Mouse (Mus musculus): Measurements from ENCODE around the gene Med25. TPM values are rescaled to one million over a fixed set of nuclear protein-coding genes. Genes with fewer than 3 reads are reported as not detected.

The Med25 gene
- polyA plus RNA-seq, 1 experiment from 2014 or later, result 35.6 TPM

DNA sequence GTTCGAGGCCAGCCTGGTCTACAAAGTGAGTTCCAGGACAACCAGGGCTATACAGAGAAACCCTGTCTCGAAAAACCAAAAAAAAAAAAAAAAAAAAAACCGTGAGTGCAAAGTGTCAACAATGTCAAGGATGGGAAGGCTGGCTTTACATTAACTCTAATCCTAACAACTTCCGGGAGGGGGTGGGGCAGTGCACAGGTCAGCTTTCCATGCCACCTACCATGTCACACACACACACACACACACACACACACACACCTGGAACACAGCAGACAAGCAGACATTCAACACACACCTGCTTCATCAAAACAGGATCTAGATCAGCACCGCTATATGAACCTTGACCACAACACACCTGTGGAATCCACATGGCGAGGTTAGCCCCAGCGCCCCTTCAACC is 2.3 kb downstream of the Med25 start:
- 72% methylated on average over 6 of the region's 7 CpGs for WGBS (ENCODE audit: insufficient replicate concordance)
- no peak overlapping the region for H3K27ac ChIP-seq (ENCODE audit: low read depth)
- no peak overlapping the region for H3K4me3 ChIP-seq (ENCODE audit: low read depth, low read length)
- ATAC-seq (no peak), DNase-seq (no peak)
- no peak overlapping the region for H3K9ac ChIP-seq (replicated peaks)
- no peaks in the 10 kb centered on the region for H3K27me3 ChIP-seq (ENCODE audit: insufficient read depth, low read length)
- H3K9me3 ChIP-seq (ENCODE audit: low read length), result no peaks in the 10 kb centered on the region
- H3K4me2 ChIP-seq (ENCODE audit: low read depth, low read length), result 0 out of 2 replicates have a peak overlapping the region, but pooled peaks have one; percentile 95
- H3K36me3 ChIP-seq (replicated peaks; ENCODE audit: insufficient read depth, low read length), result peaks cover 8% of the 10 kb centered on the region
- TF ChIP-seq CTCF (IDR thresholded peaks at IDR 0.05; ENCODE audit: low read depth) (no peak), EP300 (IDR thresholded peaks at IDR 0.05; ENCODE audit: low read depth) (no peak)
- peaks cover 22% of the 10 kb centered on the region for H3K4me1 ChIP-seq (ENCODE audit: insufficient read depth)

DNA sequence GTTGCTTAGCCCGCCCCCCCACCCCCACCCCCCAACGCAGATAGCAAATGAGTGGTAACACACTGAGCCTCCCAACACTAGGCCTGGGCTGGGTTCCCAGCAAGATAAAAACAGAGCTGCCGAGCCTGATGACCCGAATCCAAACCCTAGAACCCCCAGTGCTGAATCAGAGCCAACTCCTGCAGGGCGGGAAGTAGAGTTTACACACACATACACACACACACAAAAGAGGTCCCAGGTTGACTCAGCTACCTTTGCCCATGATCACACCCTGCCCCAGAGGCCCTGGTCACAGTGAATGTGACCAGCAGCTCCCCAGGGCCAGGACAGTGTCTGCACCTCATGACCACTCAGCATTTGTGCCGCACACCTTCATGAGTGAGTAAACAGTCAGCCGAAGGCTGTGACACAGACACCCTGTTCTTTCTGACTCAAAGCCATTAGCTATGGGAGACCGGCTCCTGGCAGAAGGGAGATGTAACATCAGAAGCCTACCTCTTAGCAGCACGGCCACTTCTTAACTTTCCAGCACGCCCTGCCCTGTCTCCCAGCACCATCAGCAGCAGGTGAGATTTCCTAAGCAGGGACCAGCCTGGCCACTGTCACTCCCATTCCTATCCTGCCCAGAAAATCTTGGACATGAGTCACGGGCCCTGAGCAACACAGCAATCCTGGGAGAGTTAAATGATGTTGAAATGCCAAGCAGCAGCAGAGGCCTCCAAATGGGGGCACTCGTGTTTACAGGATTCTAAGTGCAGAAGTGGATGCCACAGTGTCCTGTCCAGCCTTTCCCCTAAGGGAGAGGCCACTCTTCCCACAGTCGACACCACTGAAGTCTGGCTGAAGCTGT is 4.0 kb downstream of the Med25 start:
- 62% methylated on average over 13 of the region's 13 CpGs for WGBS (ENCODE audit: insufficient replicate concordance)
- peaks cover 22% of the 10 kb centered on the region for H3K4me1 ChIP-seq (ENCODE audit: insufficient read depth)
- peaks cover 21% of the 10 kb centered on the region for H3K36me3 ChIP-seq (replicated peaks; ENCODE audit: insufficient read depth, low read length)
- ATAC-seq, result no peak
- no peak for TF ChIP-seq EP300 (IDR thresholded peaks at IDR 0.05; ENCODE audit: low read depth)
- no peak for TF ChIP-seq CTCF (IDR thresholded peaks at IDR 0.05; ENCODE audit: low read depth)
- no peak overlapping the region for H3K9ac ChIP-seq (replicated peaks)
- H3K9me3 ChIP-seq (ENCODE audit: low read length), result no peaks in the 10 kb centered on the region
- peak overlapping the region; percentile 50; the same call in 1 of the 2 replicates for H3K27ac ChIP-seq (ENCODE audit: low read depth)
- no peak overlapping the region for H3K4me2 ChIP-seq (ENCODE audit: low read depth, low read length)
- no peaks in the 10 kb centered on the region for H3K27me3 ChIP-seq (ENCODE audit: insufficient read depth, low read length)
- no peak for DNase-seq
- H3K4me3 ChIP-seq (ENCODE audit: low read depth, low read length), result no peak overlapping the region

DNA sequence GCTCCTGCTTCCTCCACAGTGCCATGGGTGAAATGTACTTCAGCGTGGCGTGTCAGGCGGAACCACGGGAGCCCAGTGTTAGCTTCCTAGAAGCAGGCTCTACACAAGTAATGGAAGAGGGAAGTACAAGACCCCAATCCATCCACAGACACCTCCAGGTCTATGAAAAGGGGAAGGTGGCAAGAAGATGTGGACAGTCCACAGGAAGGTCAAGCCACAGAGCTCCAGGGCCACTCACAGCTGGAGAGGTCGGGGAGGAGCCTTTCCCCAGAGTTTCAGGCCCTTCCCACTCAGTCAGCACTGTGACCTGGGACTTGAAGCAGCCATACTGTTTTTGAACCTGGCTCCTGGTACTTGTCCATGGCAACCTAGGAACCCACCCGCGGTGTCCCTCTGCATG is 5.5 kb downstream of the Med25 start:
- ATAC-seq, result no peak
- Histone ChIP-seq H3K4me3 (ENCODE audit: low read depth, low read length) (no peak overlapping the region), H3K27ac (ENCODE audit: low read depth) (no peak overlapping the region), H3K9me3 (ENCODE audit: low read length) (no peaks in the 10 kb centered on the region), H3K27me3 (ENCODE audit: insufficient read depth, low read length) (no peaks in the 10 kb centered on the region), H3K4me2 (ENCODE audit: low read depth, low read length) (no peak overlapping the region), H3K36me3 (replicated peaks; ENCODE audit: insufficient read depth, low read length) (peaks cover 32% of the 10 kb centered on the region), H3K9ac (replicated peaks) (no peak overlapping the region), H3K4me1 (ENCODE audit: insufficient read depth) (peaks cover 22% of the 10 kb centered on the region)
- 71% methylated on average over 7 of the region's 7 CpGs for WGBS (ENCODE audit: insufficient replicate concordance)
- no peak for DNase-seq
- TF ChIP-seq EP300 (IDR thresholded peaks at IDR 0.05; ENCODE audit: low read depth) (no peak), CTCF (IDR thresholded peaks at IDR 0.05; ENCODE audit: low read depth) (no peak)

DNA sequence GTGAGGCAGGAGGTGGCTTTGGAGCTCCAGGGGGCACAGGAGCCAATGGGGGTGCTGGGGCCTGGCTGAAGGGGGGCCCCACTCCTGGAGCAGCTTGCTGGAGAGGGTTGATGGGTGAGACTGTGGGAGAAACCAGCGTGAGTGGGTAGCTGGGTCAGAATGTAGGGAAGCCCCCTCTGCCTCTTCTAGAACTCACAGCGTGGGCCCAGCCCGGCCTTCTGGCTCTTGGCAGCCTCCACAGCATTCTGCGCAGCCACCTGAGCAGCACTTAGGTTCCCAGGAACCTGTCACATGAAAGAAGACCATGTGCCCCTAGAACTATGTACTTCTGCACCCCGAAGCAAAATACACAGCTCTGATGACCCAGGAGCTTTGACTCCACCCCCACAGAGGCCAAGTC is 7.9 kb downstream of the Med25 start:
- Histone ChIP-seq H3K4me2 (ENCODE audit: low read depth, low read length) (no peak overlapping the region), H3K4me3 (ENCODE audit: low read depth, low read length) (no peak overlapping the region), H3K27me3 (ENCODE audit: insufficient read depth, low read length) (no peaks in the 10 kb centered on the region), H3K9me3 (ENCODE audit: low read length) (no peaks in the 10 kb centered on the region), H3K27ac (ENCODE audit: low read depth) (no peak overlapping the region), H3K9ac (replicated peaks) (no peak overlapping the region), H3K36me3 (replicated peaks; ENCODE audit: insufficient read depth, low read length) (peaks cover 48% of the 10 kb centered on the region), H3K4me1 (ENCODE audit: insufficient read depth) (peaks cover 8% of the 10 kb centered on the region)
- TF ChIP-seq CTCF (IDR thresholded peaks at IDR 0.05; ENCODE audit: low read depth) (no peak), EP300 (IDR thresholded peaks at IDR 0.05; ENCODE audit: low read depth) (no peak)
- WGBS (ENCODE audit: insufficient replicate concordance), result 80% methylated on average over 5 of the region's 5 CpGs
- no peak for ATAC-seq
- no peak for DNase-seq

DNA sequence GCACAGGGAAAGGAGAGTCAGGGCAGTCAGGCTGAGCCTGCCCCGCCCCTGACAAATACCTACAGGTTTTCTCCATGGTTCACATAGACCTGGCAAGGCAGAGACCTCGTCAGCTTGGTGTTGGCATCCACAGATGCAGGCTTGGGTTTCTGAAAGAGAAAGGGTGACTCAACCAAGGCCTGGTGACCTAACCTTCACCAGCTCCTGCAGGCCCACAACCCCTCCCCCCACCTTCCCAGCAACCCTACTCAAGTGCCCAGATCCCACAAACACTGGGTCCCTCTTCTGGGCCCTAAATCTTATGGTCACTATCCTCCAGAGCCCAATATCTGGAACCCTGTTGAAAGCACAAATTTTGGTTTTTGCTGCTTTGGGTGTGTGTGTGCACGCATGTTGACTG is 9.5 kb downstream of the Med25 start:
- H3K36me3 ChIP-seq (replicated peaks; ENCODE audit: insufficient read depth, low read length), result peaks cover 50% of the 10 kb centered on the region
- no peak for ATAC-seq
- H3K4me3 ChIP-seq (ENCODE audit: low read depth, low read length), result no peak overlapping the region
- no peak overlapping the region for H3K4me2 ChIP-seq (ENCODE audit: low read depth, low read length)
- H3K27ac ChIP-seq (ENCODE audit: low read depth), result no peak overlapping the region
- H3K9ac ChIP-seq (replicated peaks), result no peak overlapping the region
- WGBS (ENCODE audit: insufficient replicate concordance), result 89% methylated on average over 3 of the region's 3 CpGs
- H3K4me1 ChIP-seq (ENCODE audit: insufficient read depth), result no peaks in the 10 kb centered on the region
- H3K27me3 ChIP-seq (ENCODE audit: insufficient read depth, low read length), result no peaks in the 10 kb centered on the region
- DNase-seq, result no peak
- no peak for TF ChIP-seq CTCF (IDR thresholded peaks at IDR 0.05; ENCODE audit: low read depth)
- no peaks in the 10 kb centered on the region for H3K9me3 ChIP-seq (ENCODE audit: low read length)

DNA sequence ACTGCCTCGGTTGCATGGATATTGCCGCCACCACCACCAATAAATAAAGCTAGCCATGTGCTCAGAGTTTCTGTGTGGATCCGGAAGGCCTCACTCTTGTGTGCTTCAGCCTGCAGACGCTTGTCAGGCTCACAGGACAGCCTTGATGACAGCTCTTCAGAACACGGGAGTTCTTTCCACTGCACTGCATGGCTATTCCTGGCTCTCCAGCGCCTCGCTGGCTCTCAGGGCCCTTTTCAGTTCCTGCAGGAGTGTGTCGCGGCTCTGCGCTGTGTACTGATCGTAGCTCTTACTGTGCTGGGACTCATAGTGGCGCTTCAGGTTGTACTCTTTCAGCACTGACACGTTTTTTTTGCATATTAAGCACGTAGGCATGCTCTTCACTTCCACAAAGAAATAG is 14.7 kb downstream of the Med25 start:
- H3K9ac ChIP-seq (replicated peaks), result no peak overlapping the region
- WGBS (ENCODE audit: insufficient replicate concordance), result 86% methylated on average over 14 of the region's 14 CpGs
- no peak overlapping the region for H3K27ac ChIP-seq (ENCODE audit: low read depth)
- H3K27me3 ChIP-seq (ENCODE audit: insufficient read depth, low read length), result no peaks in the 10 kb centered on the region
- H3K36me3 ChIP-seq (replicated peaks; ENCODE audit: insufficient read depth, low read length), result peaks cover 37% of the 10 kb centered on the region
- no peaks in the 10 kb centered on the region for H3K9me3 ChIP-seq (ENCODE audit: low read length)
- no peak for DNase-seq
- no peak overlapping the region for H3K4me2 ChIP-seq (ENCODE audit: low read depth, low read length)
- peaks cover 4% of the 10 kb centered on the region for H3K4me1 ChIP-seq (ENCODE audit: insufficient read depth)
- no peak for TF ChIP-seq CTCF (IDR thresholded peaks at IDR 0.05; ENCODE audit: low read depth)
- ATAC-seq, result no peak
- H3K4me3 ChIP-seq (ENCODE audit: low read depth, low read length), result no peak overlapping the region

Data from liver, postnatal 0 days (tissue).